Mouse (Mus musculus) liver, adult 2 months (tissue): Measurements from ENCODE around the gene Stox2.

Experiments used
- CTCF ChIP-seq: fragments of 200-500 bp; IDR thresholded peaks from 2 replicates; pipeline ENCODE4 v1.5.1; 2011; ENCODE audit warnings: low read depth, low read length, control low read depth
- POLR2A ChIP-seq: fragments of 200-500 bp; IDR thresholded peaks from 2 replicates; pipeline ENCODE4 v1.6.1; 2011; ENCODE audit warnings: low read length, control low read depth; ENCODE audit not compliant: insufficient read depth; ENCODE audit errors: extremely low read depth

DNA sequence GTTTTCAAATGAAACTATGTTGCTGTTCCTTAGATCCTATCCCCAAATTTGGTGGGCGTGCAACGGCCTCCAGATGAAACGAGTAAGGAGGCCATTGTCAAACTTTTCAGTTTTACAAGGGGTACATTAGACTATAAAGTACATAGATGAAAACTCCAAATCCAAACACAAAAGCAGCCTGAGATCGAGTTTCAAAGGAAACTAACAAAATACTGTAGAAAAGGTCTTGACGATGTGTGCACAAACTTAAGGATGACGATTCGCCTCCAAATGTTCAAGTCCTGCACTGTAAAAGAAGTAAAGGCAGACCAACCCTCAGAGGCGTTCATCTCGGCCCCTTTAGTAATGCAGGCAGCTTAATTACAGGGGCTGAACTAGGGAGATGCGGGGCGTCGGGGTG lies 34.8 kb downstream of the Stox2 start:
- TF ChIP-seq POLR2A = no peak
- TF ChIP-seq CTCF = no peak
